Mouse (Mus musculus): ENCODE measurements around the gene Rasgef1b. TPM values are rescaled to one million over a fixed set of nuclear protein-coding genes. Genes with fewer than 3 reads are reported as not detected.

Rasgef1b gene
- polyA plus RNA-seq, 1 experiment: 0.26 TPM

DNA sequence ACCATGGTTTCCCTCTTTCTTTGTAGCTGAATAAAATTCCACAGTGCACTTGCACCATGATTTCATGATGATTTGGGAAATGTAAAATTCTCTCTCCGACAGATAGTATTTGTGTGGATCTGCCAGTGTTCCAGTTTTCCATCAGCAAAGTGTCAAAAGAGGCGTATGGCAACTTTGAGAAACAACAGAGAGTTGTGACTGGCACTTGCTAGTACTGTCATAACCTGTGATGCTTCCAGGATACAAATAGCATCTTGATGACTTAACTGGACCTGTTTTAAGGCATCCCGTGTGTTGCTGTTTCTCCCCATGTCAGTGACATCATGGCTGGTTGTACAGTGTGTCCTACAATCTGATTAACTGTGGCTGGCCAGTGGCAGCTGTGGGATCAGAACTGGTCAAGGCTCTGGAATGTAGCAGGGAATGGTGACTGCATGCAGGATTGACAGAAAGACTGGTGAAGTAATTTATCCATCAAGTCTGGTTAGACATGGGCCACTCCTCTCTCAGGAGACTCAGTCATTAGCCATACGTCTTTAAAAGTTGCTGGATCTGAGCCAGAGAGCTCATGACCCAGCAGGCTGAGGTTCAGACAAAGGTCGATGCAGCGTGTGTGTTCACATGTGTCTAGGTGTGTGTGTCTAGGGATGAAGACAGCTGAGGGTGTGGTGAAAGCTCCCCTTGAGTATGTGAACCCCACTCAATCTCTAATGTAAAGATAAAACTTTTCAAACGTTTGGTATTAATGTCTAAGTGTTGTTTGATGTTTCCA lies 328.8 kb downstream of the Rasgef1b start:
- Histone ChIP-seq H3K4me2 (ENCODE audit: low read depth) (no peak overlapping the region), H3K4me3 (no peak overlapping the region), H3K27me3 (ENCODE audit: control insufficient read depth, insufficient read depth, insufficient read length) (no peaks in the 10 kb centered on the region), H3K36me3 (ENCODE audit: control insufficient read depth, insufficient read depth) (no peaks in the 10 kb centered on the region), H3ac (ENCODE audit: control insufficient read depth, insufficient read length) (no peak overlapping the region), H3K79me2 (ENCODE audit: control insufficient read depth, insufficient read depth) (no peaks in the 10 kb centered on the region)
- TF ChIP-seq MYOG (IDR thresholded peaks at IDR 0.05; ENCODE audit: control insufficient read depth in 1 of 3, insufficient read depth in 1 of 3, insufficient read length in 2 of 3, low read depth in 2 of 3): peak in 1 of 3 experiments; percentile 52
- TF ChIP-seq MYOD1 (IDR thresholded peaks at IDR 0.05; ENCODE audit: control insufficient read depth in 1 of 3, insufficient read length in 2 of 3, low read depth in 2 of 3): peak in 1 of 3 experiments; percentile 61
- TF ChIP-seq USF1 (IDR thresholded peaks at IDR 0.05; ENCODE audit: low read depth): no peak

DNA sequence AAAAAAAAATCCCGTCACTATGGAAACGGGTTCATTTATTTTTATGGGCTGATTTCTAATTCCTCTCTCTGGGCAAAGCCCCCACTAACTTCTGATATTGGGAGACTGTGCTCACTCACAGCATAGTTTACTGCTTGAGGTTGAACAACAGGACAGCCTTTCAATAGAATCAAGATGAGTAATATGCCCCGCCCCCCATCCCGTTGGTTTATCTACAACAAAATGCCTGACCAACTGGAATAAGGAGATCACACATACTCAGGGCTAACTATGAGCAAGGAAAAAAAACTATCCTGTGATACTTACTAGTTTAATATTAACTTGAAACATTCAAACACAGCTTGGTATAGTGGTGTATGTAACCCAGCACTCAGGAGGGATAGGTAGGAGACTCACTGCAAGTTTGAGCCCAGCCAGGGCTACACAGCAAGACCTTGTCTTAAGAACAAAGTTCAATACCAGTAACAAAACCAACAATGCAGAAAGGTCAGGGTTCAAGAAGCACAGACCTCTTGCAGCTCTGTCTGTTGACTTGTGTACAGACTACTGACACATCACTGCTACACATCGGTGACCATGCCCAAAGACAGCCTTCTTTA lies 330.3 kb downstream of the Rasgef1b start:
- no peak overlapping the region for H3K4me2 ChIP-seq (ENCODE audit: low read depth)
- H3K4me3 ChIP-seq: no peak overlapping the region
- H3K79me2 ChIP-seq (ENCODE audit: control insufficient read depth, insufficient read depth): no peaks in the 10 kb centered on the region
- H3K27me3 ChIP-seq (ENCODE audit: control insufficient read depth, insufficient read depth, insufficient read length): no peaks in the 10 kb centered on the region
- TF ChIP-seq REST (IDR thresholded peaks at IDR 0.05; ENCODE audit: insufficient read depth, insufficient read length) (no peak), E2F4 (IDR thresholded peaks at IDR 0.05; ENCODE audit: insufficient read depth) (no peak)
- no peak overlapping the region for H3ac ChIP-seq (ENCODE audit: control insufficient read depth, insufficient read length)
- H3K36me3 ChIP-seq (ENCODE audit: control insufficient read depth, insufficient read depth): no peaks in the 10 kb centered on the region

DNA sequence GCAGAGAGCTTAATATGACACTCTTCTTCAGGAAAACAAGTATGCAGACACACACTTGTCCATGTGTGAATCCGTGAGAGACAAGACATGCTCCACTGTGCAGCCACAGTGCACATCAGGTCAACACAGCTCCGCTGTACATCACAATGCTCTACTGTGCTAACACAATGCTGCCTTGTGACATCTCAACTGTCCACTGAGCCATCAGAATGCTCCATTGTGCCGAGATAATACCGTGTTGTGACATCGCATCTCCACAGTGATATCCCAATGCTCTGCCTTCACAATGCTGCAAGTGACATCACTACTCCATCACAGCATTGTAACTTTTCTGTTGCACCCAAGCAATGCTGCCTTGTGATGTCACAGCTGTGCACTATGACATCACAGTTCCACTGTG lies 334.3 kb downstream of the Rasgef1b start:
- Histone ChIP-seq H3K36me3 (ENCODE audit: control insufficient read depth, insufficient read depth) (no peaks in the 10 kb centered on the region), H3K4me3 (no peak overlapping the region), H3K4me2 (ENCODE audit: low read depth) (no peak overlapping the region), H3K27me3 (ENCODE audit: control insufficient read depth, insufficient read depth, insufficient read length) (no peaks in the 10 kb centered on the region), H3K79me2 (ENCODE audit: control insufficient read depth, insufficient read depth) (no peaks in the 10 kb centered on the region), H3ac (ENCODE audit: control insufficient read depth, insufficient read length) (no peak overlapping the region)
- TF ChIP-seq POLR2A (IDR thresholded peaks at IDR 0.05; ENCODE audit: insufficient read length, low read depth): no peak
- TF ChIP-seq TCF3 (IDR thresholded peaks at IDR 0.05; ENCODE audit: insufficient read length, low read depth): no peak
- no peak for TF ChIP-seq CEBPB (IDR thresholded peaks at IDR 0.05; ENCODE audit: insufficient read depth, poor library complexity, severe bottlenecking)
- no peak for TF ChIP-seq USF1 (IDR thresholded peaks at IDR 0.05; ENCODE audit: low read depth)
- no peak for TF ChIP-seq MAX (IDR thresholded peaks at IDR 0.05; ENCODE audit: low read depth)
- TF ChIP-seq TCF12 (IDR thresholded peaks at IDR 0.05; ENCODE audit: insufficient read depth, poor library complexity, severe bottlenecking): no peak
- no peak for TF ChIP-seq MYOD1 (IDR thresholded peaks at IDR 0.05; ENCODE audit: control insufficient read depth in 1 of 3, insufficient read length in 2 of 3, low read depth in 2 of 3)
- TF ChIP-seq POLR2AphosphoS2 (IDR thresholded peaks at IDR 0.05; ENCODE audit: insufficient read length, low read depth): no peak
- TF ChIP-seq MYOG (IDR thresholded peaks at IDR 0.05; ENCODE audit: control insufficient read depth in 1 of 3, insufficient read depth in 1 of 3, insufficient read length in 2 of 3, low read depth in 2 of 3): no peak
- no peak for TF ChIP-seq E2F4 (IDR thresholded peaks at IDR 0.05; ENCODE audit: insufficient read depth)
- no peak for TF ChIP-seq SRF (IDR thresholded peaks at IDR 0.05; ENCODE audit: control insufficient read depth, insufficient read length, low read depth)
- TF ChIP-seq REST (IDR thresholded peaks at IDR 0.05; ENCODE audit: insufficient read depth, insufficient read length): no peak

DNA sequence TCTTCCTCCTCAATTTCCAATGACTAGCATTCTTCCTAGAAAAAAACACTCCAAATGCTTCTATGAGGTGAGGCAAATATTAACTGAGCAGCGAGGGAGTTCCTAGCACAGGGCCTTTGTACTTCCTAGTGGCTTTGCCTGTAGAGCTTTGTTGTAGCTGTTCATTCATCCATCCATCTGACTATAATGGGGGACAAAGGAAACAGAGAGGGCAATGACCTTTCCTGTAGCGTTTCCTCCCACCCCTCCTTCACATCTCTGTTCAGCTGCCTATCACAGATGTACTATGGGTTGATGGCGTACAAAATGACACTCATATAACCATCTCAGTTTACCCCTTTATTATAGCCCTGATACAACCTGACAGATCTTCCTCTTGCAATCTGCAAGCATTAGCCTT lies 337.3 kb downstream of the Rasgef1b start:
- TF ChIP-seq TCF12 (IDR thresholded peaks at IDR 0.05; ENCODE audit: insufficient read depth, poor library complexity, severe bottlenecking) (no peak), E2F4 (IDR thresholded peaks at IDR 0.05; ENCODE audit: insufficient read depth) (no peak), MYOD1 (IDR thresholded peaks at IDR 0.05; ENCODE audit: control insufficient read depth in 1 of 3, insufficient read length in 2 of 3, low read depth in 2 of 3) (no peak), POLR2AphosphoS2 (IDR thresholded peaks at IDR 0.05; ENCODE audit: insufficient read length, low read depth) (no peak), TCF3 (IDR thresholded peaks at IDR 0.05; ENCODE audit: insufficient read length, low read depth) (no peak), MYOG (IDR thresholded peaks at IDR 0.05; ENCODE audit: control insufficient read depth in 1 of 3, insufficient read depth in 1 of 3, insufficient read length in 2 of 3, low read depth in 2 of 3) (no peak), POLR2A (IDR thresholded peaks at IDR 0.05; ENCODE audit: insufficient read length, low read depth) (no peak), USF1 (IDR thresholded peaks at IDR 0.05; ENCODE audit: low read depth) (no peak), CEBPB (IDR thresholded peaks at IDR 0.05; ENCODE audit: insufficient read depth, poor library complexity, severe bottlenecking) (no peak), SRF (IDR thresholded peaks at IDR 0.05; ENCODE audit: control insufficient read depth, insufficient read length, low read depth) (no peak)
- no peak overlapping the region for H3ac ChIP-seq (ENCODE audit: control insufficient read depth, insufficient read length)
- no peak overlapping the region for H3K4me3 ChIP-seq
- no peak overlapping the region for H3K4me2 ChIP-seq (ENCODE audit: low read depth)
- H3K27me3 ChIP-seq (ENCODE audit: control insufficient read depth, insufficient read depth, insufficient read length): no peaks in the 10 kb centered on the region
- no peaks in the 10 kb centered on the region for H3K79me2 ChIP-seq (ENCODE audit: control insufficient read depth, insufficient read depth)
- no peaks in the 10 kb centered on the region for H3K36me3 ChIP-seq (ENCODE audit: control insufficient read depth, insufficient read depth)

DNA sequence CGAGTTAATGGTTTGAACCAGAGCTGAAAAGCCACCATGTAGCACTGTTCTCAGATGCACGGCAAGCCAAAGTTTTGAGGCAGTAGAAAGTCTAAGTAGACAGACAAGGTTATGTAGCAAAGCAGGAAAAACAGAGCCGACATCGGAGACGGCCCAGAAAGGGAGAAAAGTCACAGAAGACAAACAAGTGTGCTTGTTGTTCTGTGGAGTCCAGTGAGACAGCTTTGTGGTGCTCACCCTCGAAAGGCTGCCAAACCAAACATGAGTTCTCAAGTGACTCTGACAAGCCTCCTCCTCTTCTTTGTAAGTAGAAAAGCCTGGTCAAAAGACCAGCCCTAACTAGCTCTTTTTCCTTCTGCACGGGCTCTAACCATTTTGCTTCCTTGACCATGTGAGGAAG lies 338.1 kb downstream of the Rasgef1b start:
- no peaks in the 10 kb centered on the region for H3K36me3 ChIP-seq (ENCODE audit: control insufficient read depth, insufficient read depth)
- TF ChIP-seq USF1 (IDR thresholded peaks at IDR 0.05; ENCODE audit: low read depth) (no peak), TCF12 (IDR thresholded peaks at IDR 0.05; ENCODE audit: insufficient read depth, poor library complexity, severe bottlenecking) (no peak), SRF (IDR thresholded peaks at IDR 0.05; ENCODE audit: control insufficient read depth, insufficient read length, low read depth) (no peak), POLR2AphosphoS2 (IDR thresholded peaks at IDR 0.05; ENCODE audit: insufficient read length, low read depth) (no peak), CEBPB (IDR thresholded peaks at IDR 0.05; ENCODE audit: insufficient read depth, poor library complexity, severe bottlenecking) (no peak), MAX (IDR thresholded peaks at IDR 0.05; ENCODE audit: low read depth) (no peak), REST (IDR thresholded peaks at IDR 0.05; ENCODE audit: insufficient read depth, insufficient read length) (no peak), E2F4 (IDR thresholded peaks at IDR 0.05; ENCODE audit: insufficient read depth) (no peak), MYOG (IDR thresholded peaks at IDR 0.05; ENCODE audit: control insufficient read depth in 1 of 3, insufficient read depth in 1 of 3, insufficient read length in 2 of 3, low read depth in 2 of 3) (no peak), POLR2A (IDR thresholded peaks at IDR 0.05; ENCODE audit: insufficient read length, low read depth) (no peak), MYOD1 (IDR thresholded peaks at IDR 0.05; ENCODE audit: control insufficient read depth in 1 of 3, insufficient read length in 2 of 3, low read depth in 2 of 3) (no peak)
- no peaks in the 10 kb centered on the region for H3K27me3 ChIP-seq (ENCODE audit: control insufficient read depth, insufficient read depth, insufficient read length)
- no peak overlapping the region for H3K4me3 ChIP-seq
- H3ac ChIP-seq (ENCODE audit: control insufficient read depth, insufficient read length): no peak overlapping the region
- H3K4me2 ChIP-seq (ENCODE audit: low read depth): no peak overlapping the region
- H3K79me2 ChIP-seq (ENCODE audit: control insufficient read depth, insufficient read depth): no peaks in the 10 kb centered on the region
